Mouse (Mus musculus) bone marrow macrophage, adult 2 months (primary cell): ENCODE measurements at regions not wholly inside any gene's neighbourhood (a gene's known extent, or its start where the extent isn't known, plus 50 kb on each side); places are given as distances from the start of the nearest gene placed in this dataset.
"Not testable (repeated sequence)": the region's sequence is repeated elsewhere in the genome, so short reads cannot be mapped to it uniquely, and the experiment has no call there.

Experiments
- H3K27ac ChIP-seq: 2 replicates; pipeline ENCODE4 v1.5.1; 2012; ENCODE audit warnings: low read depth, low read length; ENCODE audit not compliant: insufficient read depth
- H3K4me1 ChIP-seq: 2 replicates; pipeline ENCODE4 v1.6.1; 2012; ENCODE audit warnings: low read length; ENCODE audit not compliant: control insufficient read depth, insufficient read depth
- H3K4me3 ChIP-seq: 2 replicates; pipeline ENCODE4 v1.5.1; 2012; ENCODE audit warnings: mild to moderate bottlenecking, low read length, moderate library complexity; ENCODE audit not compliant: insufficient read depth

DNA sequence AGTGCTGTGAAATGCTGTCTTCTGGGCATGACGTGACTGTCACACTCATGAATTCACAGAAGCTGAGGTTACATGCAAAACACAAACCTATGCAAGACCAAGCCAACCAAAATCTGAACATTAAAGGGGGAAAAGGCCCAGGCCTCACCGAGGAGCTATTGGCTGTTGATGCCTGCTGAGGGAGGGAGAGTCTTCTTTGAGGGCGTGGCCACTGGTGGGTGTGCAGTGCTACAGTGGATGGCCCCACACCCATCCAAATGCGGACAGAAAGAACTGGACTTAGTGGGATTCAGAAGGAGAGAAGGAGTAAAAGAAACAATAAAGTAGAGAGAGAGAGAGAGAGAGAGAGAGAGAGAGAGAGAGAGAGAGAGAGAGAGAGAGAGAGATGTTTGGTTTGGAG, 843.6 kb upstream of the Olfr1507 start:
- H3K4me1 ChIP-seq, H3K4me3 ChIP-seq, H3K27ac ChIP-seq: not testable (repeated sequence)

DNA sequence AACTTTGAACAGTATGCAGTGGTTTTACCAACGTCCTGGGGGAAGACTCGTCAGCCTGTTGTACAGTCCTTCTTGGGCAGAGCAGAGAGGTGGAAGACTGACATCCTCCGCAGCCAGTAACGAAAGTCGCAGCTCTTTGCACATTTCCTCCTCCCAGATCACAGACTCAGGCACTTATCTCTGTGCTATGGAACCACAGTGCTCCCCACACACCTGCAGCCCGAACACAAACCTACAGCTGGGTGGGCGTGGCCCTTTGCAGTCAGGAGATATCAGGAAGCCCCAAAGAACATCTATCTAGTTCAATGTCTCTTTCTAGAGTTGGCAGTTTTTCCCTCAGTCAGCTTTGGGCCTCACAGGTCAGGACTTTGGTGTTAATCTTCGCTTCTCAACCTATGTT, 841.9 kb upstream of the Olfr1507 start:
- H3K4me1 ChIP-seq, H3K27ac ChIP-seq, H3K4me3 ChIP-seq: not testable (repeated sequence)

- not testable (repeated sequence) for H3K27ac ChIP-seq, H3K4me3 ChIP-seq, H3K4me1 ChIP-seq
Measured at GRCm38 (mm10) chr14:53336705-53337104, 841.2 kb upstream of the Olfr1507 start.

- not testable (repeated sequence) for H3K4me1 ChIP-seq, H3K4me3 ChIP-seq, H3K27ac ChIP-seq
Measured at GRCm38 (mm10) chr14:53334451-53334850, 838.9 kb upstream of the Olfr1507 start.

GRCm38 (mm10) chr14:53331153-53331552, 835.6 kb upstream of the Olfr1507 start:
- H3K4me3 ChIP-seq, H3K27ac ChIP-seq, H3K4me1 ChIP-seq: not testable (repeated sequence)

- H3K27ac ChIP-seq, H3K4me1 ChIP-seq, H3K4me3 ChIP-seq: not testable (repeated sequence)
Measured at GRCm38 (mm10) chr14:53324367-53324766, 828.8 kb upstream of the Olfr1507 start.

DNA sequence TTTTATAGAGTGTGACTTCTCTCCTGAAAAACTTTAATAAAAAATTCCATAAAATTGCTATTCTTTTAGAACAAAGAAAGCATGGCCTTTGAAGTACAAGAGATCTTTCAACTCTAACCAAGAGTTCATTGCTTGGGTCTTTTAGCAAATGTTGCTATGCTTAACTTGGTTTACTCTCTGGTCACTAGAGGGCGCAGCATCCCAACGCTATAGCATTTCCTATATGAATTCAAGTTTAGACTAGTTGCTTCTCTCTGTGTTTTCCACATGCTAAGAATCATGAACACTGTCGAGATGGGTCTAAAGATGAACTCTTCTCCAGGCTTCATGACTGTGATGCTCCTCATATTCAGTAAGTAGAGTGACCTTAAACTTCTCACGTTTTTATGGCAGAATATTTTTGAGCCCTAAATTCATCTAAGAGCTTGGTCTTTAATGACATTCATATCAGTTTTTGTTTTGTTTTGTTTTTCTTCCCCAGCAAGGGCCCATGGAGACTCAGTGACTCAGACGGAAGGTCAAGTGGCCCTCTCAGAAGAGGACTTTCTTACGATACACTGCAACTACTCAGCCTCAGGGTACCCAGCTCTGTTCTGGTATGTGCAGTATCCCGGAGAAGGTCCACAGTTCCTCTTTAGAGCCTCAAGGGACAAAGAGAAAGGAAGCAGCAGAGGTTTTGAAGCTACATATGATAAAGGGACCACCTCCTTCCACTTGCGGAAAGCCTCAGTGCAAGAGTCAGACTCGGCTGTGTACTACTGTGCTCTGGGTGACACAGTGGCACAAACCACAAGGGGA, 823.2 kb upstream of the Olfr1507 start:
- not testable (repeated sequence) for H3K4me3 ChIP-seq, H3K27ac ChIP-seq, H3K4me1 ChIP-seq

DNA sequence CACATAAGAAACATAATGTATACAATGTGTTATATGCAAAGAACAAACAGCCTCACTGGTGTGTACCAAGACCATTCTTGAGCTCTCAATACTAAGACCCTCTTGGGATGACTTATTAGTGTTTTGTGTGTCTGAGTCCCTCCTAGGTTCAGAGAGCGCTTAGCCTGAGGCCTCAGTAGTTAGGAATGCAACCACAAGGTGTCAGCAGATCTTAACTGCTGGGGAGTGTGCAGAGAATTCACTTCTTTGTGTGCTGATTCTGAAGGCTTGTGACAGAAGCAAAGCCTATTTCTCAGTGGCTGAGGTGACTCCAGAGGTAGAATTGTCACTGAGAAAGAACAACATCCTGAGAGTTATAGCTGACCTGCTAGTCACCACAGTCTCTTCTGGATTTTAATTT, 816.9 kb upstream of the Olfr1507 start:
- H3K4me1 ChIP-seq, H3K27ac ChIP-seq, H3K4me3 ChIP-seq: not testable (repeated sequence)

- H3K4me1 ChIP-seq, H3K4me3 ChIP-seq, H3K27ac ChIP-seq: not testable (repeated sequence)
Measured at GRCm38 (mm10) chr14:53303179-53303578, 807.6 kb upstream of the Olfr1507 start.

- not testable (repeated sequence) for H3K4me3 ChIP-seq, H3K4me1 ChIP-seq, H3K27ac ChIP-seq
Measured at GRCm38 (mm10) chr14:53302491-53302829, 806.9 kb upstream of the Olfr1507 start.

- H3K4me1 ChIP-seq, H3K27ac ChIP-seq, H3K4me3 ChIP-seq: not testable (repeated sequence)
Measured at GRCm38 (mm10) chr14:53301722-53302490, 806.4 kb upstream of the Olfr1507 start.

- H3K27ac ChIP-seq, H3K4me1 ChIP-seq, H3K4me3 ChIP-seq: not testable (repeated sequence)
Measured at GRCm38 (mm10) chr14:53301110-53301509, 805.6 kb upstream of the Olfr1507 start.

DNA sequence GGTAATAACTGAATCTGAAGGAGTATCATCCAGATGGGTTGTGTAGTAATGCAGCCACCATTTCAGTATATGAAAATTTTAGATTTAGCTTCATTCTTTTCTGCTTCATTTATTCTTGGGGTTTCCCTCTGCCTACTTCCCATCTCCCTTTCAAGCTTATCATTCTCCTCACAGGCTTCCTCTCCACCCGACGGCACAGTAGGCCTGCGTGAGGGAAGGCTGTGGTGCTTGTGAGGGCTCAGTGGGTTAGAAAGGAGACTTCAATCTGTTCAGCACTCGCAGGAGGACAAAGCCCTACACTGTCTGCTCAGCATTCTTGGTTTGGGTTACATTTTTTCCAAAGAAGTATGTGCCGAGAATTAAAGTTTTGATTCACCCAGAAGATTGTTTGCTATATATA, 804.2 kb upstream of the Olfr1507 start:
- H3K4me3 ChIP-seq, H3K4me1 ChIP-seq, H3K27ac ChIP-seq: not testable (repeated sequence)

DNA sequence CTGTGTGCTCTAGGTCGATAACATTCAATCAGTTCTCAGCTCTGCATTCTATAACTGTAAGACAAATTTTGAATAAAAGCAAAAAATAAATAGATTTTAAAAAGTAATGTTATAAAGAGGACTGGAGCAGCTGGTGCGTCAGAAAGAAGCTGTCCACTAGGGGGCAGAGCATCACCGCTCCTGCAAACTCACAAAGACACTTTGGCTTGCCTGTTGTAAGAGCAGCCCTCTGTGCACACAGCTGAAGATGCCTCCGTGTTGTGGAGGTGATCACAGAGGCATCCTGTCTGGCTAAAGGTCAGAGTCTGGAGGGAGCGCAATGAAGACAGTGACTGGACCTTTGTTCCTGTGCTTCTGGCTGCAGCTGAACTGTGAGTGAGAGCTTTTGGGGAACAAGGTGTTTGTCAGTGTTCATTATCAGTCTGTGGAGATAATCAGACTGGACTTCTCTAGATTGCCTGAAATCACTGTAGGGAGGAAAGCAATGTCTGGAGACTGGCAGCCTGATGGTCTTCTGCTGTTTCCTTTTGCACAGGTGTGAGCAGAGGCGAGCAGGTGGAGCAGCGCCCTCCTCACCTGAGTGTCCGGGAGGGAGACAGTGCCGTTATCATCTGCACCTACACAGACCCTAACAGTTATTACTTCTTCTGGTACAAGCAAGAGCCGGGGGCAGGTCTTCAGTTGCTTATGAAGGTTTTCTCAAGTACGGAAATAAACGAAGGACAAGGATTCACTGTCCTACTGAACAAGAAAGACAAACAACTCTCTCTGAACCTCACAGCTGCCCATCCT, 788.0 kb upstream of the Olfr1507 start:
- H3K4me1 ChIP-seq, H3K4me3 ChIP-seq, H3K27ac ChIP-seq: not testable (repeated sequence)

- not testable (repeated sequence) for H3K4me3 ChIP-seq
Measured at GRCm38 (mm10) chr14:53273218-53273617, 777.7 kb upstream of the Olfr1507 start.

GRCm38 (mm10) chr14:53267693-53268092, 772.1 kb upstream of the Olfr1507 start:
- not testable (repeated sequence) for H3K4me1 ChIP-seq, H3K4me3 ChIP-seq, H3K27ac ChIP-seq

More at GRCm38 (mm10) chr14:53273218-53273617, 777.7 kb upstream of the Olfr1507 start:
- H3K27ac ChIP-seq, H3K4me1 ChIP-seq: not testable (repeated sequence)
